Mouse (Mus musculus) heart, embryonic 13.5 days (tissue): ENCODE results near the gene B230307C23Rik. TPM values are rescaled to one million over a fixed set of nuclear protein-coding genes. Genes with fewer than 3 reads are reported as not detected.
"Not testable (repeated sequence)": the region's sequence is repeated elsewhere in the genome, so short reads cannot be mapped to it uniquely, and the experiment has no call there.

Experiments
- ATAC-seq: fragments of 200-750 bp; cut with Nextera tagmentation; 2 replicates; pipeline ENCODE4 v1.8.0; 2017; ENCODE audit warnings: moderate TSS enrichment; ENCODE audit not compliant: insufficient number of reproducible peaks, low FRiP score, low TSS enrichment; ENCODE audit errors: extremely low read depth
- H3K27ac ChIP-seq: fragments of 300-500 bp; sonication (generic); replicated peaks from 2 replicates; pipeline ENCODE4 v1.5.1; 2015; ENCODE audit warnings: moderate library complexity, mild to moderate bottlenecking, inconsistent platforms
- H3K27me3 ChIP-seq: fragments of 300-500 bp; sonication (generic); replicated peaks from 2 replicates; pipeline ENCODE4 v1.6.1; 2015; ENCODE audit warnings: mild to moderate bottlenecking, inconsistent platforms
- H3K36me3 ChIP-seq: fragments of 300-500 bp; sonication (generic); 2 replicates; pipeline ENCODE4 v1.6.1; 2015; ENCODE audit warnings: mild to moderate bottlenecking, inconsistent platforms
- H3K4me1 ChIP-seq: fragments of 300-500 bp; sonication (generic); 2 replicates; pipeline ENCODE4 v1.6.1; 2015; ENCODE audit warnings: inconsistent platforms
- H3K4me2 ChIP-seq: fragments of 300-500 bp; sonication (generic); 2 replicates; pipeline ENCODE4 v1.6.1; 2015; ENCODE audit warnings: inconsistent platforms, mild to moderate bottlenecking, moderate library complexity
- H3K4me3 ChIP-seq: fragments of 300-500 bp; sonication (generic); 2 replicates; pipeline ENCODE4 v1.5.1; 2015; ENCODE audit warnings: moderate library complexity, mild to moderate bottlenecking, inconsistent platforms
- H3K9ac ChIP-seq: fragments of 300-500 bp; sonication (generic); 2 replicates; pipeline ENCODE4 v1.6.1; 2015; ENCODE audit warnings: inconsistent platforms, mild to moderate bottlenecking, moderate library complexity
- H3K9me3 ChIP-seq: fragments of 300-500 bp; sonication (generic); 2 replicates; pipeline ENCODE4 v1.6.1; 2016; ENCODE audit warnings: inconsistent platforms
- WGBS: fragments of 180-500 bp; shearing (Covaris S2); methylation state at CpG from one replicate; pipeline ENCODE4 v1.1.7; 2015; ENCODE audit warnings: mixed read lengths; 5-methylcytosine and 5-hydroxymethylcytosine counted together
- polyA plus RNA-seq: library from polyadenylated mRNA; unstranded; fragments of >200 nt; fragmentation: Nextera tagmentation; extraction: Ambion mirVana; gene quantifications from 2 replicates; pipeline ENCODE4 v1.2.1, GENCODE M21; 2015

The B230307C23Rik gene
- polyA plus RNA-seq, 1 experiment from 2014 or later: 17.6 TPM

DNA sequence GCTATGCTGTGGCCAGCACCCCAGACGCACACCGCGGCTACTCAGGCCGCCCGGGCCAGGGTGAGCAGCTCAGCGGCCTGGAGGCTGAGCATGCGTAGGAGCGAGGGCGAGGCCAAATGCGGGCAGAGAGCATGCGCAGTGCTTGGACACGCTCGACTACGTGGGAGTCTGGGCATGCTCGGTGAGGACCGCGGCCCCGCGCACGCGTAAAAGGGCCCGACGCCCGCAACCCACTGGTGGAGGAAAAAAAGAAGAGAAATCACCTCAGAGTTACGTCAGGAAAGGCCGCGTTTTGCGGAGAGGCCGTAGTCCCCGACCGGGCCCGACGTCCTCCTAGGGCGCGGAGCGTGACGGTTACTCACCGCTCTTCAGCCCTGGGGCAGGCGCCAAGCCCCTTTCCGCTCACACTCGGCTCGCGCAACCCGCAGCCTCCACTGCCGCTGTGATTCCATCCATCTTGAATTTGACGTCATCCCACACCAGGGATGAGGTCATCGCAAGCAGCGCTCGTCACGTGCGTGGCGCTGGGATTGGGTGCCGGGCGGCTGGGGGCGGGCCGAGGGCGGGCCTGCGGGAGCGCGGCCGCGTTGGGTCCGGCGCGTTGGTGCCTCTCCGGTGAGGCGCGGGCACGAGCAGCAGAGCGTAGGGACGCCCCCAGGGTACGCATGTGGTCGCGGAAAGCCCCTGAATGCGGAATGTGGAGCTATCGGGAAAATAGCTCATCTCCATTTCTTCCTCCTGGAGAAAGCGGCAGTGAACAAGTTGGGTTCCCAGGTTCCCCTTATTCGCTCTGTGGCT is 34.8 kb upstream of the B230307C23Rik start, which contains the start of the genes C2cd2 and Zbtb21:
Gene C2cd2, minus strand, starts transcription at position 448 of the 798 bp plus-strand sequence.
Gene Zbtb21, minus strand, starts transcription at position 472 of the 798 bp plus-strand sequence.
- peak; percentile 93 for ATAC-seq
- H3K27me3 ChIP-seq: no peaks in the 10 kb centered on the region
- H3K4me1 ChIP-seq: peaks cover 42% of the 10 kb centered on the region
- H3K9ac ChIP-seq: peak within 1 kb of the TSS; percentile 97
- H3K9me3 ChIP-seq: no peaks in the 10 kb centered on the region
- under 1% methylated on average over 78 of the region's 78 CpGs for WGBS
- peak within 1 kb of the TSS; percentile 97 for H3K27ac ChIP-seq
- peak within 1 kb of the TSS; percentile 95 for H3K4me2 ChIP-seq
- H3K4me3 ChIP-seq: peak within 1 kb of the TSS; percentile 82
- no peaks in the 10 kb centered on the region for H3K36me3 ChIP-seq

GRCm38 (mm10) chr16:97963956-97964540 is 33.1 kb upstream of the B230307C23Rik start:
- H3K27ac ChIP-seq: no peak overlapping the region
- no peaks in the 10 kb centered on the region for H3K36me3 ChIP-seq
- no peak overlapping the region for H3K4me3 ChIP-seq
- H3K9ac ChIP-seq: no peak overlapping the region
- no peak overlapping the region for H3K4me2 ChIP-seq
- peaks cover 25% of the 10 kb centered on the region for H3K4me1 ChIP-seq
- WGBS: 77% methylated on average over 3 of the region's 3 CpGs
- no peaks in the 10 kb centered on the region for H3K27me3 ChIP-seq
- no peaks in the 10 kb centered on the region for H3K9me3 ChIP-seq
- no peak for ATAC-seq

DNA sequence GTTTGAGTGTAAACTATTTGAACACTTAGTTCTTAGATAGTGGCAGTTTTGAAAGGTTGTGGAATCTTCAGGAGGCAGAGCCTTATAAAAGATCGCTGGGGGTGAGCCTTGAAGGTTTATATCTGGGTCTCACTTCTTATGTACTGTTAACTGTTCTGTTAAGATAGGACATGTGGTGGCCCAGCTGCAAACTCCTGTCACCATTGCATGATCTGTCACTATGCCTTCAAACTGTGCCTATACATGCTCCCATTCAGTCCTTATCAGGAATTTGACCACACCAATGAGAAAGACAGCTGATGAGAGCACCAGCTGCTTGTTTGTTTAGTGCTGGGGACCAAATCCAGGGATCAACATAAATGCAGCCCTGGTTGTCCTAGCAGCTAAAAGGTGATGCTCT is 19.8 kb upstream of the B230307C23Rik start:
- Histone ChIP-seq H3K9ac (no peak overlapping the region), H3K36me3 (no peaks in the 10 kb centered on the region), H3K4me2 (no peak overlapping the region), H3K4me3 (no peak overlapping the region), H3K27me3 (no peaks in the 10 kb centered on the region), H3K4me1 (no peaks in the 10 kb centered on the region), H3K27ac (no peak overlapping the region), H3K9me3 (no peaks in the 10 kb centered on the region)
- ATAC-seq: no peak
- WGBS: 59% methylated on average over 1 of the region's 1 CpGs

- H3K36me3 ChIP-seq: no peaks in the 10 kb centered on the region
- H3K9ac ChIP-seq: no peak overlapping the region
- H3K4me3 ChIP-seq: no peak overlapping the region
- H3K27me3 ChIP-seq: no peaks in the 10 kb centered on the region
- H3K4me1 ChIP-seq: no peaks in the 10 kb centered on the region
- no peak for ATAC-seq
- 85% methylated on average over 3 of the region's 3 CpGs for WGBS
- H3K4me2 ChIP-seq: no peak overlapping the region
- H3K9me3 ChIP-seq: no peaks in the 10 kb centered on the region
- no peak overlapping the region for H3K27ac ChIP-seq
Observed at GRCm38 (mm10) chr16:97977722-97978121, 19.4 kb upstream of the B230307C23Rik start.

DNA sequence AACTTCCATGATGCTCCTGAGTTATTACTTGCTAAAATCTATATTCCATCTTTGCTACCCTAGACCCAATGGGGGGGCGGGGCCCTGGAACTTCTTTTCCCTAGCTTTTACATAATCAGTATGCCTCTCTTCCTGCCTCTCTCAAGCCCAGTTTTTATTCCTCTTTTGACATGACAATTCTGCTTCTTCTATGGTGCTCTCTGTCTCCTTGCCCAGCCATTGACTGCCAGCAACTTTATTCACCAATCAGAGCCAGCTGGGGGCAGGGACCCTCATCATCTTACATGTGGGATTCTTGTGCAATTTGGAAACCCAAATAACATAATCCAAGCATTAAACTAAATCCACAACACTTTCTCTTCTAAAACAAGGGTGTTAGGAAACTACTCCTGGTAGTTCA is 15.8 kb upstream of the B230307C23Rik start:
- H3K4me3 ChIP-seq: no peak overlapping the region
- no peaks in the 10 kb centered on the region for H3K9me3 ChIP-seq
- no peaks in the 10 kb centered on the region for H3K27me3 ChIP-seq
- no peaks in the 10 kb centered on the region for H3K36me3 ChIP-seq
- 58% methylated on average over 1 of the region's 1 CpGs for WGBS
- H3K4me2 ChIP-seq: no peak overlapping the region
- no peaks in the 10 kb centered on the region for H3K4me1 ChIP-seq
- no peak overlapping the region for H3K9ac ChIP-seq
- no peak overlapping the region for H3K27ac ChIP-seq
- ATAC-seq: no peak

GRCm38 (mm10) chr16:97984589-97984988 is 12.5 kb upstream of the B230307C23Rik start:
- Histone ChIP-seq H3K9ac (no peak overlapping the region), H3K9me3 (no peaks in the 10 kb centered on the region), H3K27ac (no peak overlapping the region), H3K36me3 (no peaks in the 10 kb centered on the region), H3K27me3 (no peaks in the 10 kb centered on the region), H3K4me3 (no peak overlapping the region), H3K4me2 (no peak overlapping the region), H3K4me1 (no peaks in the 10 kb centered on the region)
- WGBS: 79% methylated on average over 5 of the region's 5 CpGs
- ATAC-seq: no peak

GRCm38 (mm10) chr16:97991517-97991916 is 5.6 kb upstream of the B230307C23Rik start:
- Histone ChIP-seq H3K4me3 (no peak overlapping the region), H3K27ac (no peak overlapping the region), H3K27me3 (no peaks in the 10 kb centered on the region), H3K36me3 (no peaks in the 10 kb centered on the region), H3K4me1 (peaks cover 9% of the 10 kb centered on the region), H3K4me2 (no peak overlapping the region), H3K9ac (no peak overlapping the region), H3K9me3 (no peaks in the 10 kb centered on the region)
- no peak for ATAC-seq
- 64% methylated on average over 2 of the region's 2 CpGs for WGBS

DNA sequence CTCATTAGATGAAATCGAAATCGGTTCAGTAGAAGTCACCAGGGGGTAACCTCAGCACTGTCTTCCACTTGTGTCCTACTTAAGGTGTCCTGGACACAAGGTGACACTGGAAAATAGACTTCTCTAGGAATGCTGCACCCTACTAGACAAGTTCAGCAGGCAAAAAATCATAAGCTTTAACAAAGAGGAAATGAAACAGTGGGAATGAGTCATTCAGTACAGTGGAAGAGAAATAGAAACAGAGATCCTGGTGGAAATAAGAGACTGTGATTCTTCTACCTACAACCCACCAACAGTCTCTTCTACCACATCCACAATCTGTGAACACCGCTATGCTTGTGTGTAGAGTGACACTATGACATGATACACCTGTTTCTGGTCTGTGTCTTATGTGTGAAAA is 4.6 kb upstream of the B230307C23Rik start:
- not testable (repeated sequence) for H3K27ac ChIP-seq, H3K4me2 ChIP-seq, H3K36me3 ChIP-seq, H3K4me3 ChIP-seq, H3K27me3 ChIP-seq, H3K9ac ChIP-seq, H3K4me1 ChIP-seq, ATAC-seq, H3K9me3 ChIP-seq
- WGBS: 63% methylated on average over 3 of the region's 3 CpGs

DNA sequence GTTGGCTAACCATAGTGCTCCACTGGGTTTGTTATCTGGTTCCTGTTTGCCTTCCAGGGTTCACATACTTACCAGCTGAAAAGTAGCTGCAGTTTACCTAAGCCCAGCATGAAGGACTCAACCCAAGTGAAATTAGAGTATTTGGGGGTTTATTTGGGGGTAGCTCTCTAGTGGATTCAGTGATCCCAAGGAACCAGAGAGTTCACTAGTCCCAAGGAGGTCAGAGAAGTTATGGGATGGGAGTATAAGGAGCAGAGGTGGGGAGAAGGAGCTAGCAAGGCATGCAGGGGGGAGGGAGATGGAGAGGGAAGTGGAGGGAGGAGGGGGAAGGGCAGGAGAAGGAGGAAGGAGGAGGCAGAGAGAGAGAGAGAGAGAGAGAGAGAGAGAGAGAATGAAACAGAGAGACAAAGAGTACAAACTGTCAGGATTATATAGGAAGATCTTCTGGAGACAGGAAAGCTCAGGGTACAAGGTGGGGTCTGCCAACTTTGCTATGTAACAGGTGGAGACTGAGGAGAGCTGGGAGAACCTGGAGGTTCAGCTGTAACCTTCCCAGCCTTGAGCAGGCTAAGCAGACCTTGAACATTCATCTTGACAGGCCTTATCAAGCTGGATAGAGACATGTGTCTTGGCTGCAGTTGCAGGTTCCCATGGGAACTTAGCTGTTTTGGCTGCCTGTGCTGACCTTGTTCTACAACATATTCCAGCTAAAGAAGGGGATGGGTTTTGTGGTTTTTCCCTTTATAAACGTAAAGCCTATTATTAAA is 1.1 kb upstream of the B230307C23Rik start:
- Histone ChIP-seq H3K4me2 (peak overlapping the region; percentile 73), H3K9me3 (no peaks in the 10 kb centered on the region), H3K27me3 (no peaks in the 10 kb centered on the region), H3K27ac (peak overlapping the region; percentile 93), H3K36me3 (peaks cover 8% of the 10 kb centered on the region; the same call in 1 of the 2 replicates), H3K4me3 (peak overlapping the region; percentile 65), H3K9ac (peak overlapping the region; percentile 80), H3K4me1 (peaks cover 23% of the 10 kb centered on the region)
- no peak for ATAC-seq
- WGBS: 27% methylated on average over 1 of the region's 1 CpGs

DNA sequence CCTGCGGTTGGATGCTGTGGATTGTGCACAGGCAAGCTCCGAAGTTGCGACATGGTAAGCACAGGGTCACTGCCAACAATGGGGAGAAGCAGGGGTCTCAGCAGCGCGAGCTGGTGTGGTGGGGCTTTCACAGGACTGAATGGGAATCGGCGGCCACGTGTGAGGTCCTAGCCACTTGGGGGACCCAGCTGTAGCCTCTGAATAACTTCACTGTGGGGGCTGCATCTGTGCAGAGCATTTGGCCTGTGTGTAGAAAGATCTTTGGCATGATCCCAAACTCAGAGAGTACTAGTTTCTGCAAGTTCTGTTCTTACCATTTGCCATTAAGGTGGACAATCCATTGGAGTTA is 242 bp downstream of the B230307C23Rik start:
- 2% methylated on average over 8 of the region's 8 CpGs for WGBS
- H3K27me3 ChIP-seq, H3K9me3 ChIP-seq: not testable (repeated sequence)
- Histone ChIP-seq H3K27ac (peak overlapping the region; percentile 93; the same call in 1 of the 2 replicates), H3K36me3 (peaks cover 12% of the 10 kb centered on the region; the same call in 1 of the 2 replicates), H3K4me2 (peak overlapping the region; percentile 73), H3K4me3 (peak overlapping the region; percentile 65), H3K9ac (peak overlapping the region; percentile 80), H3K4me1 (peaks cover 23% of the 10 kb centered on the region)
- ATAC-seq: peak; percentile 21; the same call in 1 of the 2 replicates

DNA sequence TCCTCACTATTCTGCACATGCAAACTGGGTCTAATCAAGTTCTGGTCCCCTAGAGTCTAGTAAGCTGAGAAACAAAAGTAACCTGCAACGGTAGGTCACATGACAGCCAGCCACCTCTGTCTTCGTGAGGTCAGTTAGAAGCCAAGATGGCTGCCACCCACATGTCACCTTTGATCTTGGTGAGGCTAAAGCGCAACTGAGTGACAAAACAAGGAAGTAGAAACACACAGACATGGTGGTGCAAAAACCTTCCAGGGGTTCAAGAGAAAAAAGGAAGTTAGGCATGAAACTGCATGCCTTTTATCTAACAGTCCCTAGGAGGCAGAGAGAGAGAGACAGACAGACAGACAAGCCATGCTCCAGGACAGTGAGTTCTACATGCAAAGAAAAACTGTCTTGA is 25.0 kb downstream of the B230307C23Rik start:
- 84% methylated on average over 3 of the region's 3 CpGs for WGBS
- Histone ChIP-seq H3K9me3 (peaks cover 21% of the 10 kb centered on the region), H3K27me3 (no peaks in the 10 kb centered on the region), H3K4me3 (no peak overlapping the region), H3K4me2 (no peak overlapping the region), H3K4me1 (no peaks in the 10 kb centered on the region), H3K36me3 (peaks cover 39% of the 10 kb centered on the region), H3K9ac (no peak overlapping the region), H3K27ac (no peak overlapping the region)
- ATAC-seq: no peak
